Mouse (Mus musculus) embryo, embryonic 10 days (tissue): Measurements from ENCODE around the gene C1qtnf4.
"Not testable (repeated sequence)": the region's sequence is repeated elsewhere in the genome, so short reads cannot be mapped to it uniquely, and the experiment has no call there.

Source experiments
- DNase-seq: peaks from one replicate; pipeline ENCODE4 v3.0.0-alpha.2; 2015; ENCODE audit warnings: low spot score

C1qtnf4 gene

DNA sequence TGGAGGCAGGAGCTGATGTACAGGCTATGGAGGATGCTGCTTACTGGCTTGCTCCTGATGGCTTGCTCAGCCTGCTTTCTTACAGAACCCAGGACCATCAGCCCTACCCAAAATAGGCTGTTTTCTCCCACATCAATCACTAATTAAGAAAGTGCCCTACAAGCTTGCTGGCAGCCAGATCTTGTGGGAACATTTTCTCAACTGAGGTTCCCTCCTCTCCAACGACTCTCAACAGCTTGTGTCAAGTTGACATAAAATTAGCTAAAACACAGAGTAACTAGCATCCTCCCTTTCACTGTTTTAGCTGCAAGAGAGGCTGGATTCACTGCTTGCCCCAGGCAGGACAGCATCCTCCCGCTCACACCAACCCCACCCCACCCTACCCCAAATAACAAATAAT is 3.8 kb upstream of the C1qtnf4 start:
- no peak for DNase-seq

DNA sequence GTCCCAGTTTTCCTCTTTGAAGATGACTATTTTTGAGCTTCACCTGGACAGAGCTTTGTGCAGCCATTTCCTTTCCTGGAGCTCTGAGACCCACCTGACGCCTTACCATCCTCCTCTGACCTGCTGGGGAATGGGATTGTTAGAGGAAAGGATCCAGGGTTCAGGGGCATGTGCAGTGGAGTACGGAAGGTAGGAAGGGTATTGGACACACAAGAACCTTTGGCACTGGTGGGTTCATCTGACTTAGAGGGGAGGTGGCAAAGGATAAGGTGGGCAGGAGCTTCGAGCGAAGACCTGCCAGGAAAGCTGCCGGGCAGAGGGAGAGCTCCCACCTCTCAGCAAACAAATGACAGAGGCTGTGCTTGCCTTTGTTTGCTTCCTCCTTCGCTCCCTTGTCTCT is 776 bp downstream of the C1qtnf4 start:
- DNase-seq: no peak

- no peak for DNase-seq
Observed at GRCm38 (mm10) chr2:90887627-90888026, 2.0 kb downstream of the C1qtnf4 start.

DNA sequence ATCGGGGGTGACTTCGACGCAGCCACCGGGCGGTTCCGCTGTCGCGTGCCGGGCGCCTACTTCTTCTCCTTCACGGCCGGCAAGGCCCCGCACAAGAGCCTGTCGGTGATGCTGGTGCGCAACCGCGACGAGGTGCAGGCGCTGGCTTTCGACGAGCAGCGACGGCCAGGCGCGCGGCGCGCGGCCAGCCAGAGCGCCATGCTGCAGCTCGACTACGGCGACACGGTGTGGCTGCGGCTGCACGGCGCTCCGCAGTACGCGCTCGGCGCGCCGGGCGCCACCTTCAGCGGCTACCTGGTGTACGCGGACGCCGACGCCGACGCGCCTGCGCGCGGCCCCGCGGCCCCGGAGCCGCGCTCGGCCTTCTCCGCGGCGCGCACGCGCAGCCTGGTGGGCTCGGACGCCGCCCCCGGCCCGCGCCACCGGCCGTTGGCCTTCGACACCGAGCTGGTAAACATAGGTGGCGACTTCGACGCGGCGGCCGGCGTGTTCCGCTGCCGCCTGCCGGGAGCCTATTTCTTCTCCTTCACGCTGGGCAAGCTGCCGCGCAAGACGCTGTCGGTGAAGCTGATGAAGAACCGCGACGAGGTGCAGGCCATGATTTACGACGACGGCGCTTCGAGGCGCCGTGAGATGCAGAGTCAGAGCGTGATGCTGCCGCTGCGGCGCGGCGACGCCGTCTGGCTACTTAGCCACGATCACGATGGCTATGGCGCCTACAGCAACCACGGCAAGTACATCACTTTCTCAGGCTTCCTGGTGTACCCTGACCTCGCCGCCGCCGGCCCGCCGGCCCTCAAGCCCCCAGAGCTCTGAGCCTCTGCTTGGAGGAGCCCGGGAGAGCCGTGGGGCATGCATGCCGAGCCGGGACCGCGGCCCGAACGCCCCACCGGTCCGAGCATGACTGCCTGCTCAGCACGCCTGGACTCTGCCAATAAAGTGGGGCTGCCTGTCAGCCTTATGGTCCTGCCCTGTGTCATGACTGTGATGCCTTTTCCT is 4.2 kb downstream of the C1qtnf4 start:
- peak; percentile 64 for DNase-seq

DNA sequence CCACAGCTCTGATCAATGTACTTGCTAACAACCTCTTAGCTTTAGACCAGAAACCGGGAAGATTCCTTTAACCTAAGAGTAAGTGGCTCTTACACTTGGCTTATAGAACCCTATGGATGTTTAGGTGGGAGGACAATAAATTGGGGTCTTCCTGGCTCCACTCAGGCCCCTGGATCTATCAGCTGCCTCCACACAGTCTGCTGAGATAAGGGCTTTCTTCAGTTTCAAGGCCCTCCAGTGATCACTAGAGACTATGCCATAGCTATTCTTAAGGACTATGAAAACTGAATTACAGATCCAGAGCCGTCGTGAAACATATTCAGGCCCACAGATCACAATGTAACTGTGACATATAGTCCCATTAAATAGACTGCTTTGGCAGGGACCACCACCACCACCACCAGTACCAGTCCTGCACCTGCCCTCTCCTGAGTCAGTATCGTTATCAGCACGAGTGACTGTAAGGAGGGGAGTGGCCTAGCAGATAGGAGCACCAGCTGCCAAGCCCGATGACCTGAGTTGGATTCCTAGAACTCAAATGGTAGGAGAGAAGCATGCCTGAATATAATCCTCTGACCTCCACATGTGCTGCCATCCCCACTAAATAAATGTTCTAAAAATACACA is 8.1 kb downstream of the C1qtnf4 start:
- peak; percentile 29 for DNase-seq

DNA sequence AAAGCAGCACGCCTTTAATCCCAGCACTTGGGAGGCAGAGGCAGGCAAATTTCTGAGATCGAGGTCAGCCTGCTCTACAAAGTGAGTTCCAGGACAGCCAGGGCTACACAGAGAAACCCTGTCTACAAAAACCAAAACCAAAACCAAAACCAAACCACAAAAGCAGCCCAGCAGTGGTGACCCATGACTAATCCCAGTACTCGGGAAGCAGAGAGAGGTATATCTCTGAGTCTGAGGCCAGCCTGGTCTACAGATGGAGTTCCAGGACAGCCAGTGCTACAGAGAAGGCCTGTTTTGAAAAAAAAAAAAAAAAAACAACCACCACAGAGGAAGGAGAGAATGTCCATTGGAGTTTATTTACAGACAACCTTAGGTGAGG is 8.6 kb downstream of the C1qtnf4 start:
- DNase-seq: not testable (repeated sequence)

- DNase-seq: no peak
Observed at GRCm38 (mm10) chr2:90903398-90903797, 17.7 kb downstream of the C1qtnf4 start.

DNA sequence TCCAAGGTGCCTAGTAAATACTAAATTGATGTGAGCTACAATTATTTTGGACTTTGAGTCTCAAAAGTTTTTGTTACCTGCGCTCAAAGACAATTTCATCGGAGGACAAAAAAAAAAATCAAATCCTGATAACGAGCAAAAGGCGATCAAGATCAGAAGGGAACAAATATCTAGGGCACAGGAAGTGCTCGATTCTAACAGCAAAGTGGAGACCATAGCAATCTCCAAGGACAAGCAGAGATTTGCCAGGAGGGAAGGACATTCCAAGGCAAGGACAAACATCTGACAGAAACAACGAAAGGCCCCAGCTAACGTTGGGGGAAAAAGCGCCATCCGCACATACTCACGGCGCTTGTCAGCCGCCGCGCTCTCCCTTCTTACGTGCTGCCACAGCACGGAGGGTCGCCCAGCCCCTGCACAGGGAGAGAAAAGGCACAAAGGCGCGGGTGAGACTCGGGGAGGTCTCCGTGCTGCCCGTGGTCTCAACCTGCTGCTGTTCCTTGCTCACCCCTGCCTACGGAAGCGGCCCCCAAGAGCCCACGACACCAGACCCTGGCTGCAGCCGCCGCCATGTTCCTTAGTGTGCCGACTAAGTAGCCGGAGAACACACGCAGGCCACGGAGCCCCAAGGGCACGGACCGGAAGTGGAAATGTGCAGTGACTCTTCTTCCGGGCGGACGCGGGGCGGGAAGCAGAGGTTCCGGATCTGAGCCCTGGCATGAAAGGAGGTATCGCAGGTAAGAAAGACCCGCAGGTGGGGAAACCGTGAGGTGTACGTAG is 18.6 kb downstream of the C1qtnf4 start, which contains the start of the genes Kbtbd4 and Ndufs3:
TSS of gene Kbtbd4 (plus strand) at position 665 of the 780 bp plus-strand sequence.
TSS of gene Ndufs3 (minus strand) at position 752 of the 780 bp plus-strand sequence.
- DNase-seq: peak; percentile 96

- peak; percentile 68 for DNase-seq
Observed at GRCm38 (mm10) chr2:90904856-90905224, 19.2 kb downstream of the C1qtnf4 start.

DNA sequence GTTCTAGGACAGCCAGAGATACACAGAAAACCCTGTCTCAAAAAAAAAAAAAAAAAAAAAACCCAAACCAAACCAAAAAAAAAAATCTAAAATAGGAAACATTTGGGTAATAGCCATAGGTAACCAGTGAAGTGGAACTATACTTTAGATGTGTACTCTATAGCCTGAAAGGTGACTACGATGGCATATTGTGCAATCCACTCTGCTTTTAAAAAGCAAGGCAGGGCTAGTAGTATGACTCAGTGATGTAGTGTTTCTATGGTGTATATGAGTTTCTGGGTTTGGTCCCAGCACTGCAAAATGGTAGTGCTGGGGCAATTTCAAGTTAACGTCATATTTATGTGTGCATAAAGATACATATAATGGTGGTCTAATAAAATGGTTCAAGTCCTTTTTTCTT is 21.1 kb downstream of the C1qtnf4 start:
- no peak for DNase-seq

DNA sequence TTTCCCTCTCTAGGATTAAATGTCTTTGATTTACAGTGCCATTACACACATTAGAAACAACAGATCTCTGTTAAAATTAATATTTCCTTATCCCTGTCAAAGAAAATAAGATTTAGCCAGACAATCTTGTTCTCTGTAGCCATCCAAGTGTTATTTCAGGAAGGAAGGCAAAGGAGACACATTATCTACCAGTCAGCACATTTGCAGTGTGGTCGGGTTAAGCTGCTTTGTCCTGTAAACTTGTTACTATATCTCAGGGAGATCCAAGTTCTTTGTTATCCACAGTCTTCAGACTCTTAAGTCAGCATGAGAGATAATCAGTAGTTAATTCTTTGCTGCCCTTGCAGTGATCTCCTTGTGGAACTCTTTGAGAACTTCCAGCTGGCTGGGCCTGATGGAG is 25.2 kb downstream of the C1qtnf4 start:
- DNase-seq: no peak

DNA sequence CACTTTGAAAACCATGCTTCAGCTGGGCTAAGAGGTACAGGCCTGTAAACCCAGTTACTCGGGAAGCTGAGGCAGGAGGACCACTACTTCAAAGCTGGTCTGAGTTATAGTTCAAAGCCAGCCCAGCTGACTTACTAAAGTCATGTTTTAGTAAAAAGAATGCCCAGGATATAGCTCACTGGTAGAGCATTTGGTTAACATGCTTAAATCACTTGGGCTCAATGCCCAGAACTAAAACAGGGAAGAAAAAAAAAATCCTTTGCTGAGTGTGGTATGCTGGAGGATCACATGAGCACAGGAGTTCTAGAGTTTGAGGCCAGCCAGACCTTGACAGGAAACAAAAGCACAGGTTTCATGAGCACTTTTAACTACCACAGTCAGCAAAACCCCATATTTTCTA is 26.0 kb downstream of the C1qtnf4 start:
- no peak for DNase-seq

DNA sequence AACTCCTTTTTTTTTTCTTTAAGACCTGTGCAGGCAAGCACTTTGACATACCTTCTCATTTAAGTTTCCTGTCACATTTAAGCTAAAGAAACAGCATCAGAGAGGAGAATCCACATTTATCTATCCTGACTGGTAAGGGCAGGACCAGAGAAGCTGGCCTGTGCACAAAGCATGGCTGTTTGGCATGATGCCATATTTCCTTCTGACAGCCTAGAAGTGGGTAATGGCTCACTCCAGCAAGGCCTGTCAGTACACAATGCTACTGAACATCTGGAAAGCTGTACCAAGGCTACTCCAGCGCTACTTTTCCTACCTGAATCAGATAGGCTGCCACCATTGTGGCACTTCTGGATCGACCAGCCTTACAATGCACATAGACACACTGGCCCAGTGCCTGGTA is 28.0 kb downstream of the C1qtnf4 start:
- no peak for DNase-seq

GRCm38 (mm10) chr2:90915516-90915915 is 29.9 kb downstream of the C1qtnf4 start:
- no peak for DNase-seq

DNA sequence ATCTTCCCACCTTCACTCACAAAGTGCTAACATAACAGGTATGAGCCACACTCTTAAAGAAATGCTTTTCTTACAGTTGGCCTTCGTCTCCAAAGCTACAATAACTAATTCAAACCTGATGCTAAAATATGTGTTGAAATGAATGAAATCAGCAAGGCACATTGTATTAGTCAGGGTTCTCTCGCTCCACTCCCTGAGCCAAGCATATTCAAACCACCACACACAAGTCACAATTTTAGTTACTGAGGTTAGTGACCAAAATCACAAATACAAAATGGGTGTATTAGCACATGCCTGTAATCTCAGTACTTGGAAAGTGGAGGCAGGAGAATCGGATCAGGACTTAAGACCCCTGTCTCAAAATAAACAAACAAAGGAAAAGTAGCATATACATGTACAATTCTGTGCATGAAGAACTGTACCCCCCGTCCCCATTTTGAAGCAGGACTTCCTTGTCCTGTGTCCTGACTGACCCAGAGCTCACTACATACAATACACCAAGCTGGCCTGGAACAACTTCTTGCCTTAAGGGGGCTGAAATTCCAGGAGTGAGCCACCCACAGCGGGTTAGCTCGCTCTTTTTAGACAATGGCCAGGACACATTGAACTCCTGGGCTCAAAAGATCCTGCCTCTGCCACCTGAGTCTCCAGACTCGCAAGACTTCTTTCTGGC is 31.0 kb downstream of the C1qtnf4 start:
- DNase-seq: peak; percentile 51

DNA sequence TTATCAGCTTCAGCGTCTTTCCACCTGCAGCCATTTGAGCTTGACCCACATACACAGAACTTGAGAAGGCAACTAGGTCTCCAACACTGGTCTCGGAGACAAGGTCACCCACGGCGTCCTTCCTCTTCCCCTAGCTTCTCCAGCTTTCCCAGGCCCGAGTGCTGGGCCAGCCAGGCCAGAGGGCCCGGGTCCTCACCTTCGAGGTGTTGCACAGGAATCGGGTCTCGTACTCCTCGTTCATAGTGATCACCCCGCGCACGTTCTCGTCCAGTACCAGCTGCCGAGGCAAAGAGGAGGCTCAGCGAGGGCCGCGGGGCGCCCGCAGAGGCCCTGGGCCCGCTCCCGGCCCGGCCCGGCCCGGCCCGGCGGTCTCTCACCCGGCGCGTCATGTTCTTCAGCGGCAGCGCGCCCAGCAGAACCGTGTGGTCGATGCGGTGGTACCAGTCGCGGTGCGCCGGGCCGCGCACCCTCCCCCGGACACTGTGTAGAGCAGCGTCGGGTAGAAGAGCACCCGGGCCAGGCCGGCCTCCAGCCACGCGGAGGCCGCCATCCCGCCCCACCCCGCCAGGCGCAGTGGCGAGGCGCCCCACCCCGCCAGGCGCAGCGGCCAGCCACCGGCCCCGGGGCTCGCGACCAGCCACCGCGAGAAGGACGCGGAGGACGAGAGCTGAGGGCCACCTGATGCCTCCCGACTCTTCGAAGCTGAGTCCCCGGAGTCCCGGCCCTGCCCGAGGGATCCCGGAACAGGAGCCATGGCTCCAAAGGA is 31.8 kb downstream of the C1qtnf4 start:
- DNase-seq: peak; percentile 66

DNA sequence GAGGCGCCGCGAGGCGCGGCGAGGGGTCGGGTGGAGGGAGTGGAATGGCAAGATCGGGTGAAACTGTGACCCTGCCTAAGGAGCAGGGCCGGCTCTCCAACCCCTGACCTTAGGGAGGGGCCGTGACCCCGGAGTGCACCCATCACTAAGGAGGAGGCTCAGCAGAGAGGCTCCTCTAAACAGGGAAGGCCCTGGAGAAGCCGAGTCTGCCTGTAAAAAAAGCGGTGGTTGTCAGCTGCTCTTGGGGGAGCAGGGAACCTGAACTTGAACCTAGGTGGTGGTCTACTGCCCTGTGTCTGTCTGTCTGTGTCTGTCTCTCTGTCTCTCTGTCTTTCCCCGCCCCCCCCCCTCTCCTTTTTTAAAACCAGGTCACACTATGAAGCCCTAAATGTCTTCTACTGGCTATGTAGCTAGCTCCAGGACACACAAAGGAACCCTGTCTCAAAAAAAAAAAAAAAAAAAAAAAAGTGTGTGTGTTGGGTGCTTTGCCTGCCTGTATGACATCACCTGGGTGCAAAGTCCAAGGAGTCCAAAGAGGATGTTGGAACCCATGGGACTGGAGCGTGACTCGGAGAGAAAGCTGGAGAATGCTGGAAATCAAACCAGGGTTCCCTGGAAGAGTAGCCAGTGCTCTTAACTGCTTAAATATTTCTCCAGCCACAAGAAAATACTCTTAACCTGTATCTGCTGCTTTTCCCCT is 32.5 kb downstream of the C1qtnf4 start:
- DNase-seq: no peak

DNA sequence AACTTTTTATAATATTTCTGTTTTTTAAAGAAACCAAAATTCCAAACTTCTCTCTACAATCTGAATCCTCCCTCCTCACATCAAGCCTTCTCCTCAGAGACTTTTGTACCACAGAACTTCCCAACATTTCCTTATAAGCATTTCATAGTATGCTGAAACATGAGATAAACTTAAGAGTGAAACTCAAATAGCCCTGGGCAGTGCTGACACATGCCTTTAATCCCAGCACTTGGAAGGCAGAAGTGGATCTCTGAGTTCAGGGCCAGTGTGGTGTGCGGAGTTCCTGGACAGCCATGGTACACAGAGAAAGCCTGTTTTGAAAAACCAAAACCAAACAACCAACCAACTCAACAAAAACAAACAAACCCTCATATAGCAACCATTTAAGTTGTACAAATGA is 35.5 kb downstream of the C1qtnf4 start:
- DNase-seq: no peak

- DNase-seq: no peak
Observed at GRCm38 (mm10) chr2:90922636-90923035, 37.0 kb downstream of the C1qtnf4 start.

- DNase-seq: no peak
Observed at GRCm38 (mm10) chr2:90928566-90928965, 42.9 kb downstream of the C1qtnf4 start.
